Mouse (Mus musculus): ENCODE data around the gene Hectd4.
"Not testable (repeated sequence)": the region's sequence is repeated elsewhere in the genome, so short reads cannot be mapped to it uniquely, and the experiment has no call there.

Hectd4 gene

DNA sequence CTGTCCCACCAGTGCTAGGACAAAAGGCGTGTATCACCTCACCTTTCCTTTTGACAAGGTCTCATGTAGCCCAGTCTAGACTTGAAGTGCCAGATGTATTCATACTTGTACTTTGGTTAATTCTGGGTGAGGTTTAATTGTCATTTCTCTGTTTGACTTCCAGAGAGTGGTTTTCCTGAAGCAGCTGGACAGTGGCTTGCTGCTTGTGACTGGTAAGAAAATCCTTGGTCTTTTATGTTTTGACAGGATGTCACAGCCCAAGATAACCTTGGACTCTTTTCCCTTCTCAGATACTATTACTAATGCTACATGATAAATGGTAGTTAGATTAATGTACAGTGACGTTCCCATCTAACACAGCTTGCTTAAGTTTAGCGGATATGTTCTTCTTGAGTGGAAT, 13.0 kb upstream of the Hectd4 start:
- DNase-seq, result no peak

- no peak for DNase-seq
Measured at GRCm38 (mm10) chr5:121209755-121210600, 10.0 kb upstream of the Hectd4 start.

GRCm38 (mm10) chr5:121210601-121210924, 9.5 kb upstream of the Hectd4 start:
- no peak for DNase-seq

GRCm38 (mm10) chr5:121212108-121212507, 7.9 kb upstream of the Hectd4 start:
- no peak for DNase-seq

DNA sequence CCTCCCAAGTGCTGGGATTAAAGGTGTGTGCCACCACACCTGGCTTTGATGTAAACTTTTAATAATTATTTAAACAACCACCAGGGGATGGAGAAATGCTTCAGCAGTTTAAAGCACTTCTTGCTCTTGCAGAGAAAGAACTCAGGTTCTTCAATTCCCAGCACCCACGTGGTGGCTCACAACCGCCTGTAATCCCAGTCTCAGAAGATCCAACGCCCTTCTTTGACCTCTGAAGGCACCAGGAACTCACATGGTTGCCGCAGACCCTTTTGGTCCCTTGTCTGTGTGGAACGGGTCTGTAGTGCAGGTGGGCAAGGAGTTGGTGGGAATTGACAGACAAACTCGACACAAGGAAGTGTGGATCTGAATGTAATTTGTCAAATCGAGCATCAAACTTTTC, 5.3 kb upstream of the Hectd4 start:
- no peak for DNase-seq

- peak; percentile 56 for DNase-seq
Measured at GRCm38 (mm10) chr5:121215380-121216125, 4.5 kb upstream of the Hectd4 start.

- no peak for DNase-seq
Measured at GRCm38 (mm10) chr5:121216126-121216446, 3.9 kb upstream of the Hectd4 start.

DNA sequence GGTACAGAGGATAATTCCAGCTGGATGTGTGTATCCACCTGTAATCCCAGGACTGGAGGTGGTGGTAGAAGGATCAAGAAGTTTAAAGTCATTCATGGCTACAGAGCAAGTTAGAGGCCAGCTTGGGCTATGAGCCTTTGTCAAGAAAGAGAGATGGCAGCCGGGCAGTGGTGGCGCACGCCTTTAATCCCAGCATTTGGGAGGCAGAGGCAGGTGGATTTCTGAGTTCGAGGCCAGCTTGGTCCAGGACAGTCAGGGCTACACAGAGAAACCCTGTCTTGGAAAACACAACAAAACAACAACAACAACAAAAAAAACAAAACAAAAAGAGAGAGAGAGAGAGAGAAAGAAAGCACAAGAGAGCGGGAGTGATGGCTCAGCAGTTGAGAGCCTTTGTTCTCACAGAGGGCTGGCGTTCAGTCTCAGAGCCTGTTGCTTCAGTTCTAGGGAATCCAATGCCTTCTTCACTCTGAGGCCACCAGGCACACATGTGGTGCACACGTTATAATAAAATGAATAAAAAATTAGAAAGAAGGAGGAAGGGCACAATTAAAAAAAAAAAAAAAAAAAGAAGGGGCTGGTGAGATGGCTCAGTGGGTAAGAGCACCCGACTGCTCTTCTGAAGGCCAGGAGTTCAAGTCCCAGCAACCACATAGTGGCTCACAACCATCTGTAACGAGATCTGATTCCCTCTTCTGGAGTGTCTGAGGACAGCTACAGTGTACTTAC, 3.3 kb upstream of the Hectd4 start:
- not testable (repeated sequence) for DNase-seq

DNA sequence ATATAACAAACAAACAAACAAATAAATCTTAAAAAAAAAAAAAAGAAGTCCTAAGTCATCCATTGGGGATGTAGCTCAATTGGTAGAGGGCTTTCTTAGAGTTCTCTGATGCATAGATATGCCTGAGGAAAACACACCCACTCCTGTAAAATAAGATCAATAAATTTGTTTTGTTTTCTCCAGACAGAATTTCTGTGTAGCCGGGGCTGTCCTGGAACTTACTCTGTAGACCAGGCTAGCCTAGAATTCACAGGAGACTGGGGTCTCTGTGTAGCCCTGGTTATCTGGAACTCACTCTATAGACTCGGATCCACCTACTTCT, 2.7 kb upstream of the Hectd4 start:
- no peak for DNase-seq

DNA sequence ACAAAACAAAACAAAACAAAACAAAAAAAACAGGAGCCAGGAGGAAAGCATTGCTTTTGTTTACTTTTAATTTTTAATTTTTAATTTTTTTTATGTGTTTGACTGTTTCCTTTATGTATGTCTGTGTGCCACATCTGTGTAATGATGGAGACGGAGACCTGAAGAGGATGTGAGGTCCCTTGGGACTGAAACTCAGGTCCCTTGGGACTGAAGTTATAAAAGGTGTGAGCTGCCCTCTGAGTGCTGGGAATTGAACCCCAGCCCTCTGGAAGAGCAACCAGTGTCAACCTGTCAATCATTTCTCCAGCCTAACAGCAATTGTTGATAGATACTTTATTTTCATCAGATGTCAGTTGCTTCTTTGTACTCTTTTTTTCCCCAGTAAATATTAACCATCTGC, 829 bp upstream of the Hectd4 start:
- no peak for DNase-seq

GRCm38 (mm10) chr5:121220732-121221301, 798 bp downstream of the Hectd4 start:
- DNase-seq, result no peak

DNA sequence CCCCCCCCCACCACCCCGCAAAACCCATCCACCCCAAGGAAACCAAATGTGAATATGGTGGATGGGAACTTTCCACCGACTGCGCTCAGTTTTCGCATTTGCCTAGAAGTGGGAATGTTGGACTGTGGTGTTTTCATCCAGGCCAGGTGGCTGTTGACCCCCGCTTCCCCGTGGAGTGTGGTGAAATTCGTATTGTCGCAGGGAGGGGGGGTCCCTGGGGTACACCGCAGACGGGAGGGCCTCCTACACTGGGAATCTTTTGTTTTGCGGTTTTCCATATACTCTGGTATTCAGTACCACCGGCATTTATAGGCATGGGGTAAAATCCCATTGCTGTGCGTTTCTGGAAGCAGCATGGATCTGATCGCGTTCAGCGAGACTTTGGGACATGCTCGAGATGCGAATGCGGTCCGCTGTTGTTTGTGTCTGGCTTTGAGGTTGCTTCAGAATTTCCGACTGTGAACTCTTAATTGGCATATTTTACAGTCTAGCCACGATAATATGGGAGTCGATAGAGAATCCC, 1.4 kb downstream of the Hectd4 start:
- DNase-seq, result no peak

DNA sequence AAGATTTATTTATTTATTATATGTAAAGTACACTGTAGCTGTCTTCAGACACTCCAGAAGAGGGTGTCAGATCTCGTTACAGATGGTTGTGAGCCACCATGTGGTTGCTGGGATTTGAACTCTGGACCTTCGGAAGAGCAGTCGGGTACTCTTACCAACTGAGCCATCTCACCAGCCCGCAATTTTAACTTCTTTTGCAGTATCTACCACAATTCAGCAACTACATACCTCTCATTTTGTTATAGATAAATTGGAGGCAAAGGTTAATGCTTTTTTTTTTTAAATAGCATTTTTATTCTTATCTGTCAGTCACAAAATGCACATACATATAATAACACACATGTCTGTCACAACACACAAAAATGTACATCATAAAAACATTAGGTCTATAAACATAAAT, 4.0 kb downstream of the Hectd4 start:
- not testable (repeated sequence) for DNase-seq

GRCm38 (mm10) chr5:121224856-121225255, 4.8 kb downstream of the Hectd4 start:
- no peak for DNase-seq

DNA sequence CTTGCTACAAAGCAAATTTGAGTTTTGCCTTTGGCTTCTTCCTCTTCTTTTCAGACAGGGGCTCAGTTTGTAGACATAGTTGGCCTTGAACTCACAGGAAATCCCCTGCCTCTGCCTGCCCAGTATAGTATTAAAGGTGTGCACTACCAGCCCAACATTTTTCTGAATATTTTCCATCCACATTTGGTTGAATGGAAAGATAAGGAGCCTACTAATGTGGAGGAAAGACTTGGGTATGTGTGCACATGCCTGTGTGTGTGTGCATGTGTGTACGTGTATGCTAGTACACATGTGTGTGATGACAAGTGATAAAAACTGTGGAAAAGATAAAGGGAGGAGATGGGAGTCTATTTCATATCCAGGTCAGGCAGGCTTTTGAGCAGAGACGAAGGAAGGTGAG, 5.8 kb downstream of the Hectd4 start:
- DNase-seq, result no peak

GRCm38 (mm10) chr5:121226406-121226805, 6.4 kb downstream of the Hectd4 start:
- DNase-seq, result no peak

- no peak for DNase-seq
Measured at GRCm38 (mm10) chr5:121226845-121227244, 6.8 kb downstream of the Hectd4 start.

DNA sequence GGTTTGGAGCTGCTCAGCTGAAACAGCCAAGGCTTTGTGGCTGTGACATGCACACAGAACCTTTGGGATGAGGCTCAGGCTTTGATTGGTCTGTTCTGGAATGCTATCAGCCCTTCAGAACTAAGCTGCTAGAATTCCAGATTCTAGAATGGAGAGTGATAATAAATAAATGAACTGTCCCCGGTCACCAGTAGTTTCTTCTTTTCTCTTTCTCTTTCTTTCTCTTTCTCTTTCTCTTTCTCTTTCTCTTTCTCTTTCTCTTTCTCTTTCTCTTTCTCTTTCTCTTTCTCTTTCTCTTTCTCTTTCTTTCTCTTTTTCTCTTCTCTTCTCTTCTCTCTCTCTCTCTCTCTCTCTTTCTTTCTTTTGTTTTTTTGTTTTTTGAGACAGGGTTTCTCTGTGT, 7.3 kb downstream of the Hectd4 start:
- DNase-seq, result not testable (repeated sequence)

DNA sequence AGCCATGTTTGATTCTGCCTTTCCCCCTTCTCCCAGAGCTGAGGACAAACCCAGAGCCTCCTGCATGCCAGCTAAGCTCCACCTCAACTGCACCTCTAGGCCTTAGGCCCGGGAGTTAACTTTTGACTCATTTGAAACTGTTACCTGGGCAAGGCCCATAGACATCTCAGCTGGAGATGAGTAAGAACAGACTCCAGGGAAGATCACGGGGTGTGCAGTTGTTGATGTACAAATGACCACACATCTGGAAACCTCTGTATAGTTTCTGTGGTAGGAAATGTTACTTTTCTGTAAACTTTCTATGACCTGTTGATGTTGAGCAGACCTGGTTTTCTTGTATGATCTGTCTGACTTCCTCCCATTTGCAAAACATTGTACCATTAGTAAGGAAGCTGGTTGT, 9.2 kb downstream of the Hectd4 start:
- DNase-seq, result no peak

DNA sequence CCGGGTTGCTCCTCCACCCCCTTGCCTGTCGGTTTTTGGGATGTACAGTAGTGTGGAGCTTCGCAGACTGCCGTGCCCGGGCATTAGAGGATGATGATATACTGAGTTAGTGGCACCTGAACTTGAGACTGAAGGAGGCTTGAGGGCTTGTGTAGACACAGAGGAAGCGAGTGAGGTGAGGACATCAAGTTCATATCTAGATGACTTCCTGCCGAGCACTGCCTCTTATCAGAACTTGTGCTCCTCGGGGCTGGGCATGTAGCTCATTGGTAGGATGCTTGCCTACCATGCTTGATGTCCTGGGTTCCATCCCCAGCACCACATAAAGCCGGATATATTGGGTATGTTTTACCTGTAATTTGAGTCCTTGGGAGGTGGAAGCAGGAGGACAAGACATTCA, 10.8 kb downstream of the Hectd4 start:
- DNase-seq, result no peak

DNA sequence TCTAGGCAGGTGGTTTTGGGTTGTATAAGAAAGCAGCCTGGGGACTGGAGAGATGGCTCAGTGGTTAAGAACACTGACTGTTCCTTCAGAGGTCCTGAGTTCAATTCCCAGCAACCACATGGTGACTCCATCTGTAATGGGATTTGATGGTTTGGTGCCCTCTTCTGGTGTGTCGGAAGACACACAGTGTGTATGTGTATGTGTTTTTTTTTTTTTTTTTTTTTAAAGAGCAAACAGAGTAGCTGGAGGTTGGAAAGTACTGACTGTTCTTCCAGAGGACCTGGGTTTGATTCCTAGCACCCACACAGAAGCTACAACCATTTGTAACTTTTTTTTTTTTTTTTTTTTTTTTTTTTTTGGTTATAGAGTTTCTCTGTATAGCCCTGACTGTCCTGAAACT, 12.8 kb downstream of the Hectd4 start:
- no peak for DNase-seq

GRCm38 (mm10) chr5:121233726-121234125, 13.7 kb downstream of the Hectd4 start:
- DNase-seq, result no peak

DNA sequence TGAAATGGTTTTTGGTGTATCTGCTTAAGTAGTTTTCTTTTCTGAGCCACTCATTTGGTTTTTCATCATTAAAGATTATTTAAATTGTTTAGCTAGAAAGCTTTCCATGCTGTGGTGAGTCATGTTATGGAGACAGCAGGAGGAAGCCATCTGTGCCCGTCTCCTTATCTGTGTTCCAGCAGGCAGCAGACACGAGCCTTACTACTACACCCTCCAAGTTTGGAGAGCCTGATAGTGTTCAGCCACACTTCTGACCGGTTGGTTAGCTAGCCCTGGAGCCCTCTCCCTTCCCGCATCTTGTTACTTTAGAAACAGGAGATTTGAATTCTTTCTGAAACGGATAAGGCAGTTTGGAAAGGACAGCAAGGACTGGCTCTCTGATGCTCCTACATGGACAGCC, 16.2 kb downstream of the Hectd4 start:
- DNase-seq, result peak; percentile 59

- DNase-seq, result no peak
Measured at GRCm38 (mm10) chr5:121238208-121238607, 18.2 kb downstream of the Hectd4 start.
